Mouse (Mus musculus): ENCODE data around the gene Ccdc61. TPM values are rescaled to one million over a fixed set of nuclear protein-coding genes. Genes with fewer than 3 reads are reported as not detected.

Gene Ccdc61
- polyA plus RNA-seq (2012; rRNA removed) = 26.5 and 33.3 TPM in 2 replicates

DNA sequence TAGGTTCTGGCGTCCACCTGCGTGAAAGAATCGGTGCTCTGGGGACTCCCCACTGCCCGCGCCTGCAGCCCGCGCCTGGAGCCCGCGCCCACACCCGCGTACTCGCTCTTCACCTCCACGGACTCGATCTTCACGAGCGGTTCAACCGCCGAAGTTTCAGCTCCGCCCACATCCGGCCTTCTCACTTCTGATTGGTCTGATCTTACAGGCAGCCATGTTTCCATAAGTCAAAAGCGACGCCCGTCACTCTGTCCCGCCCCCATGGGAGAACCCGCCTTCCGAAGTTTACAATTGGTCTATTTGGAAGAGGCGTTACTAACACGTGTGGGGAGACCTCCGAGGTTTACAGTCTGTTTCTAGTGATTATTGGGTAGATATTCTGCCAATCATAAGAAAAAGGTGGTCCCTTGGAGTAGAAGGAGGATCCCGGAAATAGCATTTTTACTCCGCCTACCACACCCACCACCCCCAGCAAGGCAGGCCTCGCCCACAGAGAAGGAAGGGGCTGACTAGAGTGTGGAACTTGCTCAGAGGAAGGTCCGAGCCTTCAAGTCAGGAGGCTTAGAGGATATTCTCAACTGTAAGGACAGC is at the start of gene Ccdc61:
Ccdc61 (minus strand) TSS at position 175 of the 591 bp plus-strand sequence.
- peak; percentile 100 for DNase-seq (ENCODE audit: low read depth)
- TF ChIP-seq CTCF (IDR thresholded peaks at IDR 0.05; ENCODE audit: borderline replicate concordance, extremely low read depth, insufficient read depth, insufficient read length) = no peak
- no peak for TF ChIP-seq POLR2A (IDR thresholded peaks at IDR 0.05; ENCODE audit: borderline replicate concordance, extremely low read depth, insufficient read depth, insufficient read length, poor library complexity, severe bottlenecking)

DNA sequence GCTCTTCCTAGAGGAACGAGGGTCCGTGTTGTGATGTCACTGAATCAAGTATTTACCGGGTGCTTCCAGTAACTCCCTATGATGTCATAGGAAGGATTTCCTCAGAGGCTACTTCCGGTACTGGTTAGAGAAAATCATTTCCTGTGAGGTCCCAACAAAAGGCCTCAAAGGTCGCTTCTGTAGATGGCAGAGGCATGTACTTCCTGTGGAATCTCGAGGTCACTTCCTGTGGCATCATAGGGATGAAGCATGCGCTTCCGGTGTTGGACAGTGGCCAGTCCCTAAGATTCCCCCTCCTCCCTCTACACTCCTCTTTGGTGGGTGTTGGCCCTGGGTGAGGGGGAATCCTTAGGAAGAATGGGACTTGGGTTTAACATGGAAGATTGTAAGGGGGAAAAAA is 49.2 kb upstream of the Ccdc61 start:
- DNase-seq (ENCODE audit: low read depth) = no peak
- no peak for TF ChIP-seq CTCF (IDR thresholded peaks at IDR 0.05; ENCODE audit: borderline replicate concordance, extremely low read depth, insufficient read depth, insufficient read length)
- no peak for TF ChIP-seq POLR2A (IDR thresholded peaks at IDR 0.05; ENCODE audit: borderline replicate concordance, extremely low read depth, insufficient read depth, insufficient read length, poor library complexity, severe bottlenecking)

DNA sequence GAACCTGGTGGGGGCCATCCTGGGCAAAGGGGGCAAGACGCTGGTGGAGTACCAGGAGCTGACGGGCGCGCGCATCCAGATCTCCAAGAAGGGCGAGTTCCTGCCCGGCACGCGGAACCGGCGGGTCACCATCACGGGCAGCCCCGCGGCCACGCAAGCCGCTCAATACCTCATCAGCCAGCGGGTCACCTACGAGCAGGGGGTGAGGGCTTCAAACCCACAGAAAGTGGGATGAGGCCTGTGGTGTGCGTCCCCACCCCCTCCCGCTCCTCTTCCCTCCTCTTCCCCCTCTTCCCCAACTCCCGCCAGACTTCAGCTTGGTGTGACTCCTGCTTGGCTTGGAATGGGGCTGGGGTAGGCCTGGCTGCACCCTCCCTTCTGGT is 48.2 kb upstream of the Ccdc61 start:
- peak; percentile 31 for DNase-seq (ENCODE audit: low read depth)
- TF ChIP-seq CTCF (IDR thresholded peaks at IDR 0.05; ENCODE audit: borderline replicate concordance, extremely low read depth, insufficient read depth, insufficient read length) (no peak), POLR2A (IDR thresholded peaks at IDR 0.05; ENCODE audit: borderline replicate concordance, extremely low read depth, insufficient read depth, insufficient read length, poor library complexity, severe bottlenecking) (no peak)

DNA sequence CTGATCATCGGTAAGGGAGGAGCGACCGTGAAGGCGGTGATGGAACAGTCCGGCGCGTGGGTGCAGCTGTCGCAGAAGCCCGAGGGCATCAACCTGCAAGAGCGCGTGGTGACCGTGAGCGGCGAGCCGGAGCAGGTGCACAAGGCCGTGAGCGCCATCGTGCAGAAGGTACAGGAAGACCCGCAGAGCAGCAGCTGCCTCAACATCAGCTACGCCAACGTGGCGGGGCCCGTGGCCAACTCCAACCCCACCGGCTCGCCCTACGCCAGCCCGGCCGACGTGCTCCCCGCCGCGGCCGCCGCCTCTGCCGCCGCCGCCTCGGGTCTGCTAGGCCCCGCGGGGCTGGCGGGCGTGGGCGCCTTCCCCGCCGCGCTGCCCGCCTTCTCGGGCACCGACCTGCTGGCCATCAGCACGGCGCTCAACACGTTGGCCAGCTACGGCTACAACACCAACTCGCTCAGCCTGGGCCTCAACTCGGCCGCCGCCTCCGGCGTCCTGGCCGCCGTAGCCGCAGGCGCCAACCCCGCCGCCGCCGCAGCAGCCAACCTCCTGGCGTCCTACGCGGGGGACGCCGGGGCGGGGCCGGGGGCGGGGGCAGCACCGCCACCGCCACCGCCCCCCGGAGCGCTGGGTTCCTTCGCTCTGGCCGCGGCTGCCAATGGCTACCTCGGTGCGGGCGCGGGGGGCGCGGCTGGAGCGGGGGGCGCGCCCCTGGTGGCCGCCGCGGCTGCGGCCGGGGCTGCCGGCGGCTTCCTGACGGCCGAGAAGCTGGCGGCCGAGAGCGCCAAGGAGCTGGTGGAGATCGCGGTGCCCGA is 47.6 kb upstream of the Ccdc61 start:
- TF ChIP-seq POLR2A (IDR thresholded peaks at IDR 0.05; ENCODE audit: borderline replicate concordance, extremely low read depth, insufficient read depth, insufficient read length, poor library complexity, severe bottlenecking) = no peak
- TF ChIP-seq CTCF (IDR thresholded peaks at IDR 0.05; ENCODE audit: borderline replicate concordance, extremely low read depth, insufficient read depth, insufficient read length) = 0 out of 2 replicates have a peak, but pooled peaks have one; percentile 12
- DNase-seq (ENCODE audit: low read depth) = peak; percentile 79

DNA sequence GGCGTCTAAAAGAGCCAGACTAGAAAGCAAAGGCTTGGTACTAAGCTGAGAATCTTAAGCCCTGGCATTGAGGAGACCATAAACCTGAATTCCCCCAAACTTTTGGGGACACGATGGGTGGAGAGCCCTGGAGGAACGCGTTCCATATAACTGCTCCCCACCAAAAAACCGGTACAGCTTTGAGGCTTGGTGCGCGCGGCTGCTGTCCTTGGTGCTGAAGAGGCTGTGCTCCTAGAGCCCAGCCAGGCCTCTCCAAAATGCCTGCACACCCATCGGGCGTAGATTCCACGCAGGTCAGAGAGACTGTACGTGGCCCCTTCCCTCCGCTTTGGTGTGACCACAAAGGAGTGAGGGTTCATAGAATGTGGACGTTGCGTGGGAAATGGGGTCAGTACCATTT is 41.2 kb upstream of the Ccdc61 start:
- no peak for TF ChIP-seq POLR2A (IDR thresholded peaks at IDR 0.05; ENCODE audit: borderline replicate concordance, extremely low read depth, insufficient read depth, insufficient read length, poor library complexity, severe bottlenecking)
- TF ChIP-seq CTCF (IDR thresholded peaks at IDR 0.05; ENCODE audit: borderline replicate concordance, extremely low read depth, insufficient read depth, insufficient read length) = no peak
- DNase-seq (ENCODE audit: low read depth) = no peak

DNA sequence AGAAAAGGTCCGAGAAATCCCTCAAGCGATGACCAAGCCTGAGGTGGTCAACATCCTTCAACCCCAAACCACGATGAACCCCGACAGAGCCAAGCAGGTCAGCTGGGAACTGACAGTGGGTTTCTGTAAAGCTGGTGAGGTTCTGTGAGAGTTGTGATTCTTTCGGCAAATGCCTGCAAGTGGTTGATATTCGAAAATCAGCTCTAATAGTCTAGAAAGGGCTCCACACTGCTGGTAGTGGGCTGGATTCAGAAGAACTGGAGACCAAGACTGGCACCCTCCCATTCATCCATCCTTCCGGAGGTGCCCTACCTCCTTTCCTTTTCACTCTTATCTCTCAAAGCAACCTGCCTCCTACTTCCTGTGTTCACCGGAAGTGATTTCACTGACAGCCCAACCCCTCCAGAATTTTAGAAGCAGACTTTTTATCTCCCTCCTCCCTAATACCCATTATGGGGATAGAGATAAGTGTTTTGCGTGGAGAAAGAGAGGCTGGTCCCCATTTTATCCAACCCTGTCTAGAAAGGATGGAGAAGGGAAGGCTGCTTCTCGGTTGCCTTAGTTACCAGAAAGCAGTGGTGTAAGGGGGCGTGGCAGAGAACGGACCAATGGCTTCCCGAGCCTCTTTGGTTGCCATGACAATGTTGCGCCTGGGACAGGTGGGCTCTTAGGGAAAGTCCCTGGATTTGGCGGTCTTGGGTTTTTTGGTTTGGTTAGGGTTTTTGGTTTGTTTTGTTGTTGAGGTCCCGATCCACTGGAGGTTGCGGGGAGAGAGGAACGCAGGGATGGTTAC is 40.5 kb upstream of the Ccdc61 start:
- TF ChIP-seq POLR2A (IDR thresholded peaks at IDR 0.05; ENCODE audit: borderline replicate concordance, extremely low read depth, insufficient read depth, insufficient read length, poor library complexity, severe bottlenecking) (no peak), CTCF (IDR thresholded peaks at IDR 0.05; ENCODE audit: borderline replicate concordance, extremely low read depth, insufficient read depth, insufficient read length) (no peak)
- peak; percentile 89 for DNase-seq (ENCODE audit: low read depth)

DNA sequence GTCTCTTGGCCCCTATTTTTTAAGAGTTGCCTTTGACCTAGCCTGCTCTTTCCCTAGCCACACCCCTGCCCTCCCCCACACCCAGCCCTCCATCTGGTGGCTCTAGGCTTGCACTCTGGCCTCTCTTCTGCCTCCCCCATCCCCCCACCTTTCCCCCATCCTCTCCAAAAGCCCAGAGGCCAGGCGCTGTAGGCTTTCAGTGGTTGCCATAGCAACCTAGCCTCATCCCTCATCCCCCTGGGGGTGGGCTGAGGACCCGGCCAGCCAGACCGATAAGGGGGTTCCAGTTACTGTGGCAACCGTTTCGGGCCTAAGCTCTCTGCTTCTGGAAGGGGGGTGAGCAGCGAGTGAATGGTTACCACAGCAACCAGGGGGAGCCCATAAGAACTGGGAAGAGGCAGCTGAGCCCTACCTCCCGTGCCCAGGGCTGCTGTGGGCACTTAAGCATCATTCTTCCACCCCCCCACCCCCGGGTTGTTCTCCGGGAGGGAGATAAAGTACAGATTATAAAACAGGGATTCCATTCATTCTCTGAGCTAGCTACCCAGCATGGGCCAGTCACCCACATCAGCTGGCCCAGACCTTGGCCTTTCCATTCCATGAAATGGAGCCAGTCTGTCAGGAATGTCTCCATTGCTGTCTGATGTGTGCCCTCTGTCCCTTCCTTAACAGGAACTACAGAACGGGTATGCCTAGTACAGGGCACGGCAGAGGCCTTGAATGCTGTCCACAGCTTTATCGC is 39.7 kb upstream of the Ccdc61 start:
- peak; percentile 98 for DNase-seq (ENCODE audit: low read depth)
- TF ChIP-seq POLR2A (IDR thresholded peaks at IDR 0.05; ENCODE audit: borderline replicate concordance, extremely low read depth, insufficient read depth, insufficient read length, poor library complexity, severe bottlenecking) = no peak
- no peak for TF ChIP-seq CTCF (IDR thresholded peaks at IDR 0.05; ENCODE audit: borderline replicate concordance, extremely low read depth, insufficient read depth, insufficient read length)

DNA sequence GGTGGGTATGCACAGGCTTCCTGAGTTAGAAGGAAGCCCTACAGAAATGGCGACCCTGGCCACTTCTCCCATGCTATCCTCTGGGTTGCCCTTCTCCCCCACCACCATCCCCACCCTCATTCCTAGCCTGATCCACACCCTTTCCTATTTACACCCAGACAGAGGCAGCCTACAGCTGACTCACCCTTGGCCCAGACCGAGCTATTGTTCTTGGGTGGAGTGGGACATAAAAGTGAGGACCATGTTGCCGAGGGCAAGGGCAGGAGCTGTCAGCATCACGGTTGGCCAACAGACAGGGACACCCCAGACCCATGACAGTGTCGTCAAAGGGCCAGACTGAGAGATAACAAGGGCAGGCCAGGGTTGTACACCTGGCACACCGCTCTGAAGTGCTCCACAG is 37.9 kb upstream of the Ccdc61 start:
- TF ChIP-seq POLR2A (IDR thresholded peaks at IDR 0.05; ENCODE audit: borderline replicate concordance, extremely low read depth, insufficient read depth, insufficient read length, poor library complexity, severe bottlenecking) (no peak), CTCF (IDR thresholded peaks at IDR 0.05; ENCODE audit: borderline replicate concordance, extremely low read depth, insufficient read depth, insufficient read length) (no peak)
- DNase-seq (ENCODE audit: low read depth) = no peak

DNA sequence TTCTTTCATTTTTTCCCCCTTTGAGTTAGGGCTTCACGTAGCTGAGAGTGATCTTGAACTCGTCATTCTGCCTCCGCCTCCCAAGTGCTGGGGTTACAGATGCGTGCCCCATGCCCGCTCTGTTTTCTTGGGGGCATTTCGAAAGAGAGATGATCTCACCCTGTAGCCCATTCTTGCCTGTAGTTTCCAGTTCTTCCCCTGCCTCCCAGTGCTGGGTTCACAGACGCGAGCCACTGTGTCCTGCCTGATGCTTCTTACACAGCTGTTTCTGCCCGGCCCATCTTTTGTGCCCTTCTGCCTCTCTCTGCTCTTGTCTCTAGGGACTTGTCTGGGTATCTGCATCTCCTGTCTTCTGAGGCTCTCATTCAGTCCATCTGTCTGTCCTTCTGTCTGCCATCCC is 32.6 kb upstream of the Ccdc61 start:
- TF ChIP-seq CTCF (IDR thresholded peaks at IDR 0.05; ENCODE audit: borderline replicate concordance, extremely low read depth, insufficient read depth, insufficient read length) = no peak
- TF ChIP-seq POLR2A (IDR thresholded peaks at IDR 0.05; ENCODE audit: borderline replicate concordance, extremely low read depth, insufficient read depth, insufficient read length, poor library complexity, severe bottlenecking) = no peak
- peak; percentile 40 for DNase-seq (ENCODE audit: low read depth)

DNA sequence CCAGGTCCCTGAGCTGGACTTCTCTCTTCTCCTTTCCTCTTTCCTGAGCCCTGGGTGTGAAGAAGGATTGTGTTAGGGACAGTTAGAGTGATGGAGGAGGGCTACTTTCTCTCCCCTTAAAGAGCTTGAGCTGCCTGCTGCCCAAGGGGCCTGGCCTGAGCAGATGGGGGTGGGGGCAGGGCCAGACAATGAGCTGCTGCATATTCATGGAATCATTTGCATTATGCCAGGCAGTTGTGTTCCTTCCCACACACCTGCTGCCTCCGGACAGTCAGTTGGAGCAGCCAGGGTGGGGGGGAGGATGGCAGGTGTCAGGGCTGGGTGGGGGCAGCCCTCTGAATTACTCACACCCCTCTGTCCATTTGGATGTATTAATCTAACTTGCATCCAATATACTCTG is 32.2 kb upstream of the Ccdc61 start:
- DNase-seq (ENCODE audit: low read depth) = peak; percentile 90
- no peak for TF ChIP-seq POLR2A (IDR thresholded peaks at IDR 0.05; ENCODE audit: borderline replicate concordance, extremely low read depth, insufficient read depth, insufficient read length, poor library complexity, severe bottlenecking)
- TF ChIP-seq CTCF (IDR thresholded peaks at IDR 0.05; ENCODE audit: borderline replicate concordance, extremely low read depth, insufficient read depth, insufficient read length) = no peak

All from brain, embryonic 14.5 days (tissue).